Mouse (Mus musculus): ENCODE results near the gene Ston2.
A peak's percentile ranks its signal among the peaks of the same experiment; 100 is the strongest.
"Not testable (repeated sequence)": the region's sequence is repeated elsewhere in the genome, so short reads cannot be mapped to it uniquely, and the experiment has no call there.

Gene Ston2

GRCm38 (mm10) chr12:91751893-91752597, 36.1 kb downstream of the Ston2 start:
- no peak for DNase-seq (ENCODE audit: low read depth, low spot score)

- DNase-seq (ENCODE audit: low read depth, low spot score), result no peak
These were observed 38.5 kb downstream of the Ston2 start for GRCm38 (mm10) chr12:91749543-91750184.

GRCm38 (mm10) chr12:91748241-91748865, 39.8 kb downstream of the Ston2 start:
- DNase-seq (ENCODE audit: low read depth, low spot score), result no peak

DNA sequence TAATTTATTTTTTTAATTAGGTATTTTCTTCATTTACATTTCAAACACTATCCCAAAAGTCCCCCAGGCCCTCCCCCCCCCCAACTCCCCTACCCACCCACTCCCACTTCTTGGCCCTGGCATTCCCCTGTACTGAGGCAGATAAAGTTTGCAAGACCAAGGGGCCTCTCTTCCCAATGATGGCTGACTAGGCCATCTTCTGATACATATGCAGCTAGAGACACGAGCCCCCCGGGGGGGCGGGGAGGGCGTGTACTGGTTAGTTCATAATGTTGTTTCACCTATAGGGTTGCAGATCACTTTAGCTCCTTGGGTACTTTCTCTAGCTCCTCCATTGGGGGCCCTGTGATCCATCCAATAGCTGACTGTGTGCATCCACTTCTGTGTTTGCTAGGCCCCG, 41.3 kb downstream of the Ston2 start:
- not testable (repeated sequence) for DNase-seq (ENCODE audit: low read depth, low spot score)

DNA sequence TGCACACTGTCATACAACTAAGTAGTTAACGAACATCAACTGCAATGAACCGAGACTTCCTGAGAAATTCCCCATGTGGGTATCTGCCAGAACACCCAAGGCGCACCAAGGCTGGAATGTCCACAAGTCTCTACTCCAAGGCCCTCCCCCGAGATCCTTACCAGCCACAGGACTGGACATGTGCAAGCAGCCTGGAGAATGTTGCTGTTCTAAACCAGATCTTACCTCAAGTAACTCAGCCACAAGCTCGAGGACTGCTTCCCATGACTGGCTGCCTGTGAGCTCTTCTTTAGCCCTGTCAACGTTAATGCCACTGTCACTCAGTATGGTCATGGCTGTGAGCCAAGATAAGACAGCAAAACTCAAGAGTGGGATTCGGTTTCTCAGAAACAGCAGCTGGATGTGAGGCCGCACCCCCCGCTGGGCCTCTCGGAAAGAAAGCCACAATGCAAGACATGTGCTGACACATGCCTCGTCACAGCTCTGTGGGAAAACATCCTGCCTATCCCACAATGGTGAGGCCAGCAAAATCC, 42.4 kb downstream of the Ston2 start:
- DNase-seq (ENCODE audit: low read depth, low spot score), result no peak

DNA sequence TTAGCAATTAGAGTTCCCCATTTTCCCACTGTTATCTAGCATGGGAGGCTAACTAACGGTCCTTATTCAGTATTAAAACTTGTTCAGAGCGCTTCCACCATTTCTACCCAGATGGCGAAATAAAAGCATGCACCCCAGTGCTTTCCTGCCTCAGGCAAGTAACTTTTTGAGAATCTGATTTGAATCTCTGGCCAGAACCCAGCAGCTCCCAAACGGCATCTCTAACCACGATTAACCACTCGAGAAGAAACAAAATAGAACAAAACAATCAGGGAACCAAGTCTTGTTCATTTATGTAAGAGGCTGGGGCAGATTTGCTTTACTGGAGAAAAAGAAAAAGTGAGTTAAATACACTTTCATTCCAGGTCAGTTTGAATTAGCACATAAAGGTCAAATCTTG, 44.1 kb downstream of the Ston2 start:
- DNase-seq (ENCODE audit: low read depth, low spot score), result no peak

GRCm38 (mm10) chr12:91742916-91743315, 45.3 kb downstream of the Ston2 start:
- DNase-seq (ENCODE audit: low read depth, low spot score), result no peak

GRCm38 (mm10) chr12:91738381-91738780, 49.8 kb downstream of the Ston2 start:
- no peak for DNase-seq (ENCODE audit: low read depth, low spot score)

GRCm38 (mm10) chr12:91736221-91736980, 51.8 kb downstream of the Ston2 start:
- DNase-seq (ENCODE audit: low read depth, low spot score), result peak; percentile 21

- no peak for DNase-seq (ENCODE audit: low read depth, low spot score)
These were observed 53.8 kb downstream of the Ston2 start for GRCm38 (mm10) chr12:91734246-91735027.

DNA sequence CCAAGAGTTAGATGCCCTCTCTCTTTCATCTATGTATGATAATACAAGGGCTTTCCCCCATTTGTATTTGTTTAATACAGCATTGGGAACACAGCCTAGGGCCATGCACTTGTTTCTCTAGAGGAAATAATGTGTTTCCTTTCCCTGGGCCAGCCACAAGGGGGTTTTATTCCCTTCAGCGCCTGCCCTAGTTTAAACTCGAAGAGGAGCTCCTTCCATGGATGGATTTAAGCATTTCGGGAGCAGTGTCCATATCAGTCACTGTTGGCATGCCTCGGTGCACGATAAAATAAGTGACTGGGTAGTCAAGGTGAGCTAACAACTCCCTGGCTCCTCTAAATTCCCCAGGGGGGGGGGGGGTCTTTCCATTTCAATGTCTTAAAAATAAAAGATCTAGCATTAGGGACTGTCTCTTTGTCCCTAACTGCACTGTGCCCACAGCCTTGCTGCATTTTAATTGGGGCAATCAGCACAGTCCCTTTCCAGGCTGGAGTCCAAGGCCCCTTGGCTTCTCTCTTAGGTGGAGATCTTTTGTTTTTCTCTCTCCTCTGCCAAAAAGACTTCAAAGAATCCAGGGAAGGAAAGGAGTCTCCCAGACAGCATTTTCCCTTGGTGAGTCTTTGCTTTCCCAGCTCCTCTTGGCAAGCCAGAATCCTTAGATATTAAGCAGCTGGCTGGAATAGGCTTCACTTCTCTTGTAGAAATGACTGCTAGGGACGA, 55.3 kb downstream of the Ston2 start:
- no peak for DNase-seq (ENCODE audit: low read depth, low spot score)

- no peak for DNase-seq (ENCODE audit: low read depth, low spot score)
These were observed 62.0 kb downstream of the Ston2 start for GRCm38 (mm10) chr12:91726202-91726601.

DNA sequence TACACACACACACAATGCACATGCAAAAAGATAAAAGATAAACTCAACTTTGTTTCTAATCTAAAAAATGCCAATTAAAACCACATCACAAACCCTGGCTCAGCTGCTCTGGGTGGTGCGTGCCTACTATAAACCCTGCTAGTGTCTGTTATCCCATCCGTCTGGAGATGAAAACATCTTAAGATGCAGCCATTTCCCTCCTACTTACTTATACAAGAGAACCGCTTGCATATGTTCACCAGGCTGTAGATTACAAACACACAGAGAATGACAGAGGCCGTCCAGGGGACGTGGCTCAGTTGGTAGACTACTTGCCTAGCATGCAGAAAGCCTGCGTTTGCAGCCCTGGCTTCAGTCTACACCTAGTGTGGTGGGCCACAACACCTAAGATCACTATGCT, 64.3 kb downstream of the Ston2 start:
- DNase-seq (ENCODE audit: low read depth, low spot score), result no peak

- DNase-seq (ENCODE audit: low read depth, low spot score), result no peak
These were observed 69.1 kb downstream of the Ston2 start for GRCm38 (mm10) chr12:91719134-91719533.

GRCm38 (mm10) chr12:91715686-91716085, 72.5 kb downstream of the Ston2 start:
- no peak for DNase-seq (ENCODE audit: low read depth, low spot score)

DNA sequence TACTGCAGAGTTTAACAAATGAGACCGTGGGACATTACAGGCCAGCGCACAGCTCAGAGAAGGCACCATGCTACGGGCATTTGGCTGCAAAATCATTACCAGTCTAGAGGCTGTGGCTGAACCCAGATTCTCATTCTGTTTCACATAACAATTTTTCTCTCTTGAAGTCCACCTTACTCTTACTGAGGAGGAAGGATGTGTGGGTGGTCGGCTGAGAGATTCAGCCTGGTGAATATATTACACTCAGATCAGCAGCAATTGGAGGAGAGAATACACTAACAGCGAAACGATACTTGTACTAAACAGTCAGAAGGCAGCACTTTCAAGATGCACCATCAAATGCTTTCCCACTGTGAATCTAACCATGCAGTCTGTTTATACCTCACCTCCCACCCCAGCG, 74.8 kb downstream of the Ston2 start:
- no peak for DNase-seq (ENCODE audit: low read depth, low spot score)

- no peak for DNase-seq (ENCODE audit: low read depth, low spot score)
These were observed 76.5 kb downstream of the Ston2 start for GRCm38 (mm10) chr12:91711655-91712054.

- DNase-seq (ENCODE audit: low read depth, low spot score), result no peak
These were observed 77.3 kb downstream of the Ston2 start for GRCm38 (mm10) chr12:91710876-91711275.

DNA sequence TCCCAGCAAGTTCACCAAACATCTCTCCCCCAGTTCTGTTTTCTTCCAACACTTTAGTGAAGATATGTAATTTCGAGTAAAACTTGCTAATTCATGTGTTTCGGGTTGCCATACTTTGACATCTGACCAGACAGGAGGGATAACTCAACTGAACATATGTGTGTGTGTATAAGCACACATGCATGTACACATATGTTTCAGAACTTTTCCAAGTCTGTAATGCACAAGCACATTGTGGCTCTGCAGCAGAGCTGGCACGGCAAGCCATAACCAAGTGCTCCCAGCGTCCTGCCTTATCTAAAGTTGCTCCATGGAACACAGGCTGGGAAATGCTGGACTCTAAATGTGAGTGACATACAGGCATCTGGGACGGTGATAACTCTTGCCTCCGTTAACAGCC, 78.6 kb downstream of the Ston2 start:
- no peak for DNase-seq (ENCODE audit: low read depth, low spot score)

GRCm38 (mm10) chr12:91709232-91709631, 79.0 kb downstream of the Ston2 start:
- no peak for DNase-seq (ENCODE audit: low read depth, low spot score)

DNA sequence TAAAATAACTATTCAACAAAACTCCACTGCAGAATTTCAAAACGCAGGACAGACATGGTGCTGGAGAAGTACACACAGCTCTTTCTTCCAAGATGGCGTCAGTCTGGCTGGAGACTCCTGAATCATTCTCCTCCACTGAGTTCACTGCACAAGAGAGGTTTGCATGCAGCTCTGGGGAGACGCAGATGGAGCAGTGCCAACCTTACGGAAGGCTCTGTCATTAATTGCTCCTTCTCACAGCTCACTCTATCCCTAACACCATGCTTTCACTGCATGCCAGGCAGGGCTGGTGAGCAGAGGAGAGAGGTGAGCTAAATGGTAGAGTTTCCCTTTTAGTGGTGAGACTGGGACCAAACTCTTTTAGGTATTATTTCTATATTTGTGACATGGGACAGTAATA, 80.4 kb downstream of the Ston2 start:
- DNase-seq (ENCODE audit: low read depth, low spot score), result no peak

Measured in ES-CJ7 (cell line).